Mouse (Mus musculus): ENCODE measurements around the gene Olfr714.
"Not testable (repeated sequence)": the region's sequence is repeated elsewhere in the genome, so short reads cannot be mapped to it uniquely, and the experiment has no call there.

The Olfr714 gene

DNA sequence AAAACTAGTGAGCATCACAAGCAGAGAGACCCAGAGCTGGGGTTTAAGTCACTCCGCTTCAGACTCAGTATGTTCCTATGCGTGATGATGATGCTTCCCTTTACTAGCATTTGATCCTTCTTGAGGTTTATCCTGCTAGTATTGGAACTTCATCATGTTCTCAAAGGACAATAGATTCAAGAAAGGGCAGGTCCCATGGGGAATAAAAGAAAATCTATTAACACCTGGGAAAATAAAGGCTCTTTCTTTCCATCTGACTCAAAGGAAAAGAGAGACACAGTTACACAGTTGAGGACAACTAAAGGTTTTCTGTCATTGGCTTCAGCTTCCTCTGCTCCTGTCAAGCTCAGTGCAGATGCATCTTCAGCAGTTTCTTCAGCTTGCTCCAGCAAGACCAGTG, at the start of gene Olfr714:
TSS of gene Olfr714 (plus strand) at position 301 of the 400 bp plus-strand sequence.
- no peak for DNase-seq

DNA sequence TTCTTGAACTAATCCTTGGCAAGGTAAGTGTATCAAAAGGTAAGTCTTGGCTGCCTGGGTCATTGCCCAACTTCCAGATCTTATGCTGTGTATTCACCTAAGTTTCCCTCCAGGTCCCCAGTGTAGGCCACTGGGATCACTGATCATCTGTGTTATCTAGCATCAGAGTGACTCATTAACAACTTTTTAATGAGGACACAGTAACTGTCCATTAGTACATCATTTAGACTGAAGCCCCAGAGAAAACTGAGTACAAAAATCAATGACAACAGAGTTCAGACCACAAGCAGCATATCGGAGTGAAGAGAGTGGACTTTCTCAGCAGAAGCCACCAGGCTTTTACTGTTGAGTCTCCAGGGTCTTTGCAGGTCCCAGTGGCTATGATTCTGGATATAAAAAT, 39.9 kb upstream of the Olfr714 start, which contains the start of gene Olfr713:
TSS of gene Olfr713 (plus strand) at position 301 of the 400 bp plus-strand sequence.
- no peak for DNase-seq

DNA sequence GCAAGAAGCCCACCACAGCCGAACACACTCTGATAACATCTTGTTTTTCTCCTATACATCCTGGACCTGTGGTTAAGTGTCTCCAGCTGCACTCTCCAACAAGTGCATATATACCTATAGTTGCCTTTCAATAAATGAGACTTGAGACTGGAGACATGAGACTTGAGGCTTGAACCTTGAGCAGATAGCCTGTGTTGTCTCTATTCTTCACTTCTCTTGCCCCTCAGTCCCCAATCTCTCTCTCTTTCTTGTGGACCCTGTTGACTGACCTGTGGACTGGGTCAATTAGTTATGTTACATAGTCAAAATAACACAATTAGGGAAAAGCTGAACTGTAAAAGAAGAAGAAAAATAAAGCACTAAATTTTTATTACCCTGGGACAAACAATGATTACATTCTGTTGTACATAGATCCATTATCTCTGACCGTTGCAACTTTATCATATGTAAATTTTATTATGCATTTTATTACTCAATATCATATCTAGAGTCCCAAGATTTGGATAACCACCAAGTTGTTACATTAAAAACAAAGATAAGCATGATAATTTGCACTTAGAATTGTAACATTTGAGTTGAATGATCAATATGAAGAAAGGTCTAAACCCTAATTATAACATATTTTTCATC, 30.7 kb upstream of the Olfr714 start:
- DNase-seq = no peak

DNA sequence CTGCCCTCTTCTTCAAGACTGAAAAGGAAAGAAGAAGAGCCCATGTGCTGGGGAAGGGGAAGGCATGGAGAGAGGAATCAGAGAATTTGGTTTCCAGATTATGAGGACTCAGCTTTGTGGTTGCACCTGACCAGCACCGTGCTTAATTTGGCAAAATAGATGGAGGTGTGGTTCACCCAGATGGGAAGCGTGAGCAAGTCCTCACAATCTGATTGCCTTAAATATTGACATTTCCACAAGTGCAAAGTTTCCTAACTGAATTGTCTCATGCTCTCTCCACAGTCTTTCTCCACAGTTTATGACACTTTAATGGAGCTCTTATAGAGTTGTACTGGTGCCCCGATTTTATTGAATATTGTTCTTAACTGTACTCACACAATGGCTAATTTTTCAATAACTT, 27.6 kb upstream of the Olfr714 start:
- DNase-seq = no peak

DNA sequence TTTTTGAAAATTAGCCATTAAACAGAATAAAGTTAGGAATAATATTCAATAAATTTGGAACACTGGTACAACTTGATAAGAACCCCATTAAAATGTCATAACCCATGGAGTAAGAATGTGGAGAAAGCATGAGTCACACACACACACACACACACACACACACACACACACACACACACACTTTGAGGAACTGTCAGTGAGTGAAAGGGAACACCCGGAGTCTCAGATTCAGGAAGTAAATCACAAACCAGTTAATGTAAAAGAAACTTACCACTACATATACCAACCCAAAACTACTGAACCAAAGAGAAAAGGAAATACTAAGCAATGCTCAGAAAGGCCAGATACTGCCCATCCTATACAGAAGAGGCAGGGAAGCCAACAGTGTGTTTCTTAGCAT, 26.4 kb upstream of the Olfr714 start:
- DNase-seq = no peak

DNA sequence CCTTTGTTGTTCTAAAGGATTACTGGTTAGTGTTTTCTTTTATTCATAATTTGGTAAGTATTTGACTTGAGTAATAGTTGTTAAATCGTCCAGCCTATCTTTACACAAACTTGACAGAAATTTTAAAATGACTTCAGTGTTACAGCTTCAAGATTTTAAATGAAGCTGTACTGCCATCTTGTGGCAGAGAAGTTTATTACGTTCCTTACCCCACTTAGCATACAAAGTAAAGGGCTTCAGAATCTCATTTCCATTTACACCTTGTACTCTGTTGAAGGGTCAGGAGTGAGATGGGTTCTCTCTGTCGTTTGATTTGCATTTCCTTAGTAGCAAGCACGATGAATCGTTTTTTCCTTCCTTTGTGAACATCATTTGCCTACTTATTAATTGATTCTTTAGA, 24.9 kb upstream of the Olfr714 start:
- no peak for DNase-seq

DNA sequence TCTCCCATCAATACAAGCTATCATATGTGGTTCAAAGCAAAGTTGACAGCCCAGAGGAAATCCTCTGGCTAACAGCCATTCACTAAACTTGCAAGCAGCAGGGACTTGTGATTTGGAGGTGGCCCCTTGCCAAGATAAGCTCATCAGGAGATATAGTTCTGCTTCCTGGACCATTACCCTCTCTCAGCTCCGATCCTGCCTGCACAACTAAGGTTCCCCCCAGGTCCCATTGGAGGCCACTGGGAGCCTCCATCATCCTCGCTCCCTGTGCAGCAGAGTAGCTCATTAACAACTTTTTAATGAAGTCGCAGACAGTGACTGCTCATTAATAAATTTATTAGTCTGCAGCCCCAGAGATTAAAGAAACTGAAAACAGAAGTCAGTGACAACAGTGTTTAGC, 23.2 kb upstream of the Olfr714 start:
- no peak for DNase-seq

DNA sequence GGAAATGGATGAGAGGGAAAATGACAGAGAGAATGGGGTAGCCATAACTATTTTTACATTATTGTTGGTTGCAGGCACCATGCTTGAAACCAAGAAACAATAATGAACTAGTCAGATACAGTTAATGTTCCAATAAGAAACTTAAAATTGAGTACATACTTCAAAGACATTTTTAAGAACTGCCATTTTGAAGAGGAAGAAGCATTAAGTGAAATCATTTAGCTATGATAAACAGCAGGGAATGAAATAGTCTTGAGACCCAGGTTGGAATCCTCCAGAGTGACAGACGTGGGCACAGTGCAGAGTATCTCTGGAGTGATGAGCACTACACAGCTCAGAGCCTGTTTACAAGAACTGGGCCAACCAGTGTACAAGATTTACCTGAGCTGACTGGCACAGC, 22.1 kb downstream of the Olfr714 start, which contains the start of gene Olfr17:
TSS of gene Olfr17 (plus strand) at position 301 of the 400 bp plus-strand sequence.
- no peak for DNase-seq

DNA sequence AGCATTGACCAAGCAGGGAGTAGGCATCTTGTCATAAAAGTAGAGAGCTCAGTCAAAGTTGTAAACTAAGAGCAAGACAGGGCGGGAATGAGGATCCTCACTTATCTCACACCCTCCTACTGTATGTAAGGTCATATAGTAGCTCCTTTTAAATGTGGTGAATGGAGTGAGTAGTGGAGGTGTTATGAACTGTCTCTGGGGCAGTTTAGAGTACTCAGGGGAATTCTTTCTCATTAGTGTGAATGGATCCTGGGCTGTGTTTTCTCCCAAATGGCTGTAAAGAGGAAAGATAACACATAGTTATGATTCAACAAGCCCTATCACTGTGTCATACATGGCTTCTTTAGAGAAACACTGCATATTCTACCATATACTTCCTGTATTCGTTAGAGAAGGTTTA, 39.5 kb downstream of the Olfr714 start, which contains the start of gene Olfr715b:
TSS of gene Olfr715b (minus strand) at position 101 of the 400 bp plus-strand sequence.
- not testable (repeated sequence) for DNase-seq

All from kidney, adult 11 months (tissue).